Mouse (Mus musculus): ENCODE measurements at regions not wholly inside any gene's neighbourhood (a gene's known extent, or its start where the extent isn't known, plus 50 kb on each side); places are given as distances from the start of the nearest gene placed in this dataset.

- TF ChIP-seq EP300 (IDR thresholded peaks at IDR 0.05) (no peak), CTCF (IDR thresholded peaks at IDR 0.05) (no peak)
- Histone ChIP-seq H3K4me3 (ENCODE audit: low read depth, low read length) (no peak overlapping the region), H3K4me1 (ENCODE audit: insufficient read depth, low read depth, low read length) (no peaks in the 10 kb centered on the region), H3K36me3 (ENCODE audit: insufficient read depth, low read length) (no peaks in the 10 kb centered on the region), H3K27ac (ENCODE audit: low read length) (no peak overlapping the region), H3K9me3 (ENCODE audit: low read length) (no peaks in the 10 kb centered on the region), H3K4me2 (replicated peaks; ENCODE audit: low read depth, low read length) (no peak overlapping the region), H3K27me3 (replicated peaks; ENCODE audit: insufficient read depth, low read length) (no peaks in the 10 kb centered on the region), H3K9ac (replicated peaks; ENCODE audit: low read depth) (no peak overlapping the region)
- no peak for ATAC-seq
- 60% methylated on average over 1 of the region's 1 CpGs for WGBS
- DNase-seq (ENCODE audit: low spot score) = no peak
Observed at GRCm38 (mm10) chr3:4976344-4976743, 774.3 kb upstream of the Gm8797 start.

- Histone ChIP-seq H3K27me3 (replicated peaks; ENCODE audit: insufficient read depth, low read length) (no peaks in the 10 kb centered on the region), H3K4me1 (ENCODE audit: insufficient read depth, low read depth, low read length) (no peaks in the 10 kb centered on the region), H3K4me2 (replicated peaks; ENCODE audit: low read depth, low read length) (no peak overlapping the region), H3K9me3 (ENCODE audit: low read length) (no peaks in the 10 kb centered on the region), H3K27ac (ENCODE audit: low read length) (no peak overlapping the region), H3K4me3 (ENCODE audit: low read depth, low read length) (no peak overlapping the region), H3K9ac (replicated peaks; ENCODE audit: low read depth) (no peak overlapping the region), H3K36me3 (ENCODE audit: insufficient read depth, low read length) (no peaks in the 10 kb centered on the region)
- 48% methylated on average over 3 of the region's 3 CpGs for WGBS
- ATAC-seq = no peak
- no peak for DNase-seq (ENCODE audit: low spot score)
- TF ChIP-seq EP300 (IDR thresholded peaks at IDR 0.05) = no peak
- TF ChIP-seq CTCF (IDR thresholded peaks at IDR 0.05) = no peak
Observed at GRCm38 (mm10) chr3:5017742-5018141, 732.9 kb upstream of the Gm8797 start.
